Mouse (Mus musculus) mouse embryonic stem cell (cell line): ENCODE measurements around the gene Ptprg.

Source experiments
- in situ Hi-C, 2 experiments: fragments of 300-500 bp; cut with MboI; formaldehyde crosslinking; loops; 1 replicate in 1 of 2; 3 replicates in 1 of 2; pipeline ENCODE4 v1.14.3; 2019 to 2020; ENCODE audit warnings: low sequenced_read_pairs in 2 of 2, low pct_unique_long_range_greater_than_20kb in 1 of 2, mixed read lengths in 1 of 2; ENCODE audit not compliant: unreplicated experiment in 1 of 2

Ptprg gene

GRCm38 (mm10) chr14:12070856-12071465 lies 517.6 kb downstream of the Ptprg start:
- in situ Hi-C loops: no loop called here

DNA sequence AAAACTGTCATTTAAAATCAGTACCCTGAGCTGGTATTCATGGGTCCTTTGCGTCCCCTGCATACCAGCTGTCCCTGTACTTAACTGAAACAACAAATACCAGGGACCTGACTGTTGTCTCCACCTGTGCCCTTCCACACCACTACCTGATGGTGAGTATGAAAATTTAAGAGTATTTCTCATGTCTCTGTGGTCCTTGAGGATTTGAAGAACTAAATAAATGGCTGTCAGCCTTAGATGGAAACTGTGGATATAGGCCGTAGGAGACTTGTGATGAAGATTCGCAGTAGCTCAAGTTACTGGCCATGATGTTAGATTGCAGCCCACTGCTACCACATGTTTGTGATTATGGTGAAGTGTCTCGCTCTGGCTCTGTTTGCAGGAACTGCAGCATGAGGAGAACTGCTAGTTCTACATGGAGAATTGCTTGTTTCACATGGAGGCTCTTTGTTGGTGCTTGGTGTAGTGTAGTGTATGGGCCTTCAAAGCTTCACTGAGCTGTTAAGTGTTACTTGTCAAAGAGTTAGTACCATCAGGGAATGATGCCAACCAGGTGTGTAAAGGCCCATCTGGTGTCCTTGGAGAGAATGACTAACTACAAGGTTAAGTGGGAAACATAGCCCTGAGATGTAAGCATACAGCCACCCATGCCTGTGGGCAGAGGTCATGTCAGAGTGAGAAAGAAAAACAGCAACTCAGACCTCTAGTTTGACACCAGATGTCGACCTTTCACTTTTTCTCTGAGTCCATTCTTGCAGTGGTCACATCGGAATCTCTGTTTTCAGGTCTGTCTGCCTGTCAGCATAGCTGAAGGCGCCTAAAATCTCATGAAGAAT lies 518.9 kb downstream of the Ptprg start:
- in situ Hi-C loops: no loop called here

- in situ Hi-C loops: no loop called here
Measured at GRCm38 (mm10) chr14:12073408-12074107, 520.2 kb downstream of the Ptprg start.

DNA sequence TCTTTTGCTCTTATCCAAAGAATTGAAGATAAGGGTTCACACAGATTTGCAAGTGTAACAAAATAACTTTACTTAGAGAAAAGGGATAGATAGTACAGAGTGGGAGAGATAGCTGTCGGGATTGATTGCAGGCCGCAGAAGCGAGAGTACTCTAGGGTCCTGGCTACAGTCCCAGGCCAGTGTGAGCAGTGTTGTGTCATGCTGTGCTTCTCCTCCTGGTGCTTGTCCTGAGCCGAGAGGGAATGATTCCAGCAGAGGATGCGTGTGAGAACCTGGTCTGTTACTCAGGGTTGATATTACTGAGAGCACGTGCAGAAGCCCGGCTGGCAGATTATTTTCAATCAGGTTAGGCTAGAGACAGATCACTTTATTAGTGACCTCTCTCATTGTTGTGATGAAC lies 523.9 kb downstream of the Ptprg start:
- in situ Hi-C loops: no loop called here

DNA sequence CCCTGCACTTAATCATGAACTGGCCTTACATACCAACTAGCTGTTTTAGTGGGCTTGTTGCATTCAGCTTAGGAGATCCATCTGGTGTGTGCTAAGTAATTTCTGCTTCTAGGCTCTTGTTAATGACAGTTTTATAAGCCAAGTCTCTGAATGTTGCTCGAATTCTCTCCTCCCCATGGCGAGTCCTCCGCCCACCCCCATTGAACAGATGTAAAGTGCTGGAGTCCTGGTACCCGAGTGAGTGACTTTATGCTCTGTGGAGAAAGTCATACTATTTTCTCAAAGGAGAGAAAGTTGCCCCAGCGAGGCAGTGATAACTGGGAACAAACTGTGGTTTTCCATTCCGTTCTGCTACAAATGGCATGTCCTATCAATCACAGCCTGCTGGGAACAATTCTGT lies 525.9 kb downstream of the Ptprg start:
- in situ Hi-C loops: no loop called here

GRCm38 (mm10) chr14:12079833-12080401 lies 526.6 kb downstream of the Ptprg start:
- in situ Hi-C loops: no loop called here

GRCm38 (mm10) chr14:12082131-12082921 lies 529.0 kb downstream of the Ptprg start:
- in situ Hi-C loops: no loop called here

- in situ Hi-C loops: no loop called here
Measured at GRCm38 (mm10) chr14:12084076-12084475, 530.7 kb downstream of the Ptprg start.

DNA sequence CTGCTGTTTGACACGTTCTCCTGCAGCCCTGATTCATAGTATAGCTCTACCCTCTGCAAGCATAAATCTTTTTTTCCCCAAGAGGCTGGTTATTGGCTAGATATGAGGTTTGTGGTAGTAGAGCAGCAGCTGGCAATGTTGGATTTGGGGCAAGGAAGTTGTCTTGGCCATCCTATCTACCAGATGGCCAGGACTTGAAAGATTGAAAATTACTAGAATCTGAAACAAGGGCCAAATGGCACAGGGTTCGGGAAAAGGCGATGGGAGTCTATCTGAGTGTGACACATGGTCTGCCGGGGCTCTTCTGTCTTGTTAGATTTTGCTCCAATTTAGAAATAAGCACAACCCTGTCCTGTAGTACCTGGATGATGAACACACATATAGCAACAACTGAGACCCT lies 531.7 kb downstream of the Ptprg start:
- in situ Hi-C loops: no loop called here

DNA sequence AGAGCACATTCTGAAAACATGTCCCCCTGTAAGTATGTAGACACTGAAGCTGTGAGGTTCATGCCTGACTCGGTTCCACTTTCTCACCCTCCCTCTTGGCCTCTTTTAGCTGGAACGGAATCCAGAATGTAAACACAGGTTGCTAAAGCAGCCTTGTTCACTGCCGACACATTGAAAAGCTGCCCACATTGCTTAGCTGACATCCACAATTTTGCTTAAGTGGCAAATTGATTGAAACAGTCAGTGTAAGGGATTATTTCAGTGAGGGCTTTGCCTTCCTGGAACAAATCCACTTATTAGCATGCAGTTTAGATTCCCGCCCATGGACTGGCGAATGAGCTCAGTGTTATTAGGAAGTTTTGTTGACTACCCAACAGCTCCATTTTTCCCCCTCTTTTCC lies 532.8 kb downstream of the Ptprg start:
- in situ Hi-C loops: no loop called here

GRCm38 (mm10) chr14:12089954-12090353 lies 536.6 kb downstream of the Ptprg start:
- in situ Hi-C loops: no loop called here

DNA sequence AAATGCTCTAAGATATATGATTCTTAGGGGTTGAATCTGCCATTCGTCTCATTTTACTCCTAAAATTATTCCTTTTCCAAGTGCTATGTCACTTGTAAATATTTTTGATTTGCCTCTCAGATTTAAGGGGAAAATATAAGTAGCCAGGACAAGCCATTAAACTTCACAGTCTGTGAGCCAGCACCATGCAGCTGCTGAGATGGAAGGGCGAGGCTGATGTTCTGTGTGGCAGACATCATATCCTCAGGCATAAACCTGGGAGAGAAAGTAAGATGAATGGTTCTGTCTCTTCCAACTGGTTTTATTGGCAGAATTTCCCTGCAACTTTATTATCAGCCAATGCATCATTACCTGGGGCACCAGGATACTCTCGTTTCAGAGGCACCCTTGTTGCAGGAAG lies 538.4 kb downstream of the Ptprg start:
- in situ Hi-C loops: no loop called here

DNA sequence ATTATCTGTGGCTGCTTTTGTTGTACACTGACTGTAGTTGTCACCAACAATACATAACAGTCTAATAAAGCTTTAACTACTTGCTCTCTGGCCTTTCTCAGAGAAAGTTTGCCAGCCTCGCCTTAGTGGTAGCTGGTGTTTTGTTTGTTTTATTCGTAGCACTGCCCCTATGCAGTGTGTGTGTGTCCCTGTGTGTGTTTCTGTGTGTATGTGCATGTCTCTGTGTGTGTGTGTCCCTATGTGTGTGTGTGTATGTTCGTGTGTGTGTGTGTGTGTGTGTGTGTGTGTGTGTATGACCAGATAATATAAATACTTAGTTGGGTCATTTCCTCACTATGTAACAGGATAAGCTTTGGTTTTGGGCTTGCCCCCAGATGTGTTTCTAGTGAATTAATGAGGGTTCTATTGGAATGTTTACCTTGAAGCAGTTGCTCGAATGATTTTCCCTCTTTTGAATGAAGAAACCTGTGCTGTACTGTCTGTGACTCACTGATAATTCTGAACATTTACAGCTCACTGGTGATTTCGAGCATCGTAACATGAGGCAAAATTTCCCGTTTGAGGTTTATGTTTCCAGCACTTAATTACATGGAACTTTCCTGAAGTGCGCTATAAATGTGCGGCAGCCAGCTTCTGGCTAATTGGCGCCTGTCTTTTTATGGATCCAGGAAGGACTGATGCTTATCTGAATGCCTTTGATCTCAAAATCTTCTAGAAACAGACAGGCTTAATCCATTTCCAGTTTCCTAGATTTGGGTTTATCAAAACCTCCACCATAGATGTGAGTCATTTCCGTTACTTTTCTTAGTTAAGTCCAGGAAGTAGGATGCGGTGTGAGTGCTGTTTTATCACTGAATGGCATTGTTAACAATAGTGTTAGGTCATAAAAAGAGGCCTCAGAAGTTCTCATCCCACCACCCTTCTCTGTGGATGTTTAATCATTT lies 546.3 kb downstream of the Ptprg start:
- in situ Hi-C loops: loop anchor here in 1 of 2 experiments (25.0 kb wide), 1 partner anchor 537 kb away; the partner anchor contains the start of gene Ptprg

DNA sequence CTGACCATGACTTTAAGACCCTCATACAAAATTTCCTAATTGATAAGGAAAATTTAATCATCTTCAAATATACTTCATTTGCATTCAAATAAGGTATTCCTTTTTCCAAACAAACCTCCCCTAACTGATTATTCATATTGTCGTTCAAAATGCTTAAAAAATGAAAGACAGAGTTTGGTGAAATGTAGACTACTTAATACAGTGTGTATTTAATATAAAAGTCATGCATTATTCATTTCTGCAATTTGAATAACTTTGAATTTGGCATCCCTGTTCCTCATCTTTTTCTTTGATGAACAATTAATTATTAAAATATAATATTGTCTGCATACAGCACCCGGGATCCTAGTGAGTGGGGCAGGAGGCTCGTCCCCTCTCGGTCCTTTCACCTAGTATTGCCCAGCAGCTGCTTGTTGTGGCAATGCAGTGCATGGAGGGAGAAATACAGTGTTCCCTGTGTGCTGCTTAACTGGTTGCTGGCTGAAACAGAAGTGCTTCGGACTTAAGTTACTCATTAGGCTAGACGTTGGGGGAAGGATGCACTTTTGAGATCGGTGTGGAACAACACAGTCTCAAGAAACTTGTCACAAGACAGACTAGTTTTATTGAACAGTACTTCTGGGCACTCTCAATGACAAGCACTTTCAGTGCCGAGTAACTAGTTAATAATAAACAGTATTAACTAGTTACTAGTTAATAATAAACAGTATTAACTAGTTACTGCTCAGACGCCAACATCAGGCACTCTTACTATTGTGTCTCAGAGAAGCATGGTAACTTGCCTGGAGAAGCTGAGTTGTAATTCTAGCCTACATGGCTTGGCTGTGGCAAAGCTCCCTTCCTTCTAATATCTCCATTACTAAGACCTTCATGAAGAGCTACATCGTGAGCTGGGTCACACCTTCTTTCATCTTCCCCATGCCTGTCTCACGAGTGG lies 549.3 kb downstream of the Ptprg start:
- in situ Hi-C loops: loop anchor here in 1 of 2 experiments (25.0 kb wide), 1 partner anchor 540 kb away; the partner anchor contains the start of gene Ptprg

GRCm38 (mm10) chr14:12104297-12105155 lies 551.2 kb downstream of the Ptprg start:
- in situ Hi-C loops: loop anchor here in 1 of 2 experiments (25.0 kb wide), 1 partner anchor 542 kb away; the partner anchor contains the start of gene Ptprg
